Mouse (Mus musculus) stomach, postnatal 0 days (tissue): Measurements from ENCODE around the gene Slc22a23. TPM values are rescaled to one million over a fixed set of nuclear protein-coding genes. Genes with fewer than 3 reads are reported as not detected.
A peak's percentile ranks its signal among the peaks of the same experiment; 100 is the strongest.

Experiments used
- ATAC-seq: fragments of 200-750 bp; cut with Nextera tagmentation; 2 replicates; pipeline ENCODE4 v1.8.0; 2017; ENCODE audit not compliant: low FRiP score, low TSS enrichment
- DNase-seq: peaks from one replicate; pipeline ENCODE4 v3.0.0-alpha.2; 2016; ENCODE audit warnings: low spot score
- H3K27ac ChIP-seq: fragments of 300-500 bp; sonication (generic); replicated peaks from 2 replicates; pipeline ENCODE4 v1.5.1; 2014; ENCODE audit warnings: mild to moderate bottlenecking, control low read depth
- H3K27me3 ChIP-seq: fragments of 300-500 bp; sonication (generic); 2 replicates; pipeline ENCODE4 v1.6.1; 2014; ENCODE audit warnings: low read length; ENCODE audit not compliant: control insufficient read depth, insufficient read depth
- H3K36me3 ChIP-seq: fragments of 300-500 bp; sonication (generic); 2 replicates; pipeline ENCODE4 v1.6.1; 2014; ENCODE audit warnings: low read length, mixed read lengths; ENCODE audit not compliant: control insufficient read depth, insufficient read depth
- H3K4me1 ChIP-seq: fragments of 300-500 bp; sonication (generic); replicated peaks from 2 replicates; pipeline ENCODE4 v1.6.1; 2014; ENCODE audit warnings: antibody characterized with exemption; ENCODE audit not compliant: control insufficient read depth, insufficient read depth
- H3K4me2 ChIP-seq: fragments of 300-500 bp; sonication (generic); replicated peaks from 2 replicates; pipeline ENCODE4 v1.6.1; 2014; ENCODE audit warnings: low read depth, mild to moderate bottlenecking, control low read depth, moderate library complexity
- H3K4me3 ChIP-seq: fragments of 300-500 bp; sonication (generic); 2 replicates; pipeline ENCODE4 v1.5.1; 2014; ENCODE audit warnings: low read depth, low read length, control low read depth
- H3K9ac ChIP-seq: fragments of 300-500 bp; sonication (generic); 2 replicates; pipeline ENCODE4 v1.6.1; 2014; ENCODE audit warnings: mild to moderate bottlenecking, low read length, control low read depth, mixed read lengths
- H3K9me3 ChIP-seq: fragments of 300-500 bp; sonication (generic); 2 replicates; pipeline ENCODE4 v1.6.1; 2016; ENCODE audit warnings: low read length; ENCODE audit not compliant: control insufficient read depth
- CTCF ChIP-seq: IDR thresholded peaks from 2 replicates; pipeline ENCODE4 v1.5.1; 2016; ENCODE audit warnings: antibody characterized with exemption, low read depth, mild to moderate bottlenecking, moderate library complexity
- EP300 ChIP-seq: optimal IDR thresholded peaks from 2 replicates; pipeline ENCODE3; 2016; ENCODE audit warnings: antibody characterized with exemption
- WGBS: fragments of 180-500 bp; shearing (Covaris S2); extraction: QIAGEN DNeasy Blood & Tissue Kit; methylation state at CpG from one replicate; pipeline ENCODE4 v1.1.7; 2014; 5-methylcytosine and 5-hydroxymethylcytosine counted together
- polyA plus RNA-seq: library from polyadenylated mRNA; unstranded; fragments of >200 nt; fragmentation: Nextera tagmentation; extraction: Ambion mirVana; gene quantifications from 2 replicates; pipeline ENCODE4 v1.2.1, GENCODE M21; 2015

Slc22a23 gene
- polyA plus RNA-seq, 1 experiment from 2014 or later = 6.9 TPM

- H3K27me3 ChIP-seq = no peaks in the 10 kb centered on the region
- ATAC-seq = no peak
- no peak overlapping the region for H3K9ac ChIP-seq
- H3K36me3 ChIP-seq = no peaks in the 10 kb centered on the region
- H3K4me2 ChIP-seq = no peak overlapping the region
- whole genome bisulfite sequencing = 45% methylated on average over 3 of the region's 3 CpGs
- H3K9me3 ChIP-seq = no peaks in the 10 kb centered on the region
- H3K4me1 ChIP-seq = no peaks in the 10 kb centered on the region
- peak overlapping the region; percentile 45; the same call in 1 of the 2 replicates for H3K27ac ChIP-seq
- TF ChIP-seq CTCF = no peak
- no peak overlapping the region for H3K4me3 ChIP-seq
- no peak for DNase-seq
Measured at GRCm38 (mm10) chr13:34308604-34308927, 36.4 kb downstream of the Slc22a23 start.

GRCm38 (mm10) chr13:34307696-34308603 lies 37.0 kb downstream of the Slc22a23 start:
- ATAC-seq = peak; percentile 62
- no peak overlapping the region for H3K4me2 ChIP-seq
- TF ChIP-seq CTCF = no peak
- H3K4me3 ChIP-seq = no peak overlapping the region
- H3K9ac ChIP-seq = no peak overlapping the region
- H3K36me3 ChIP-seq = no peaks in the 10 kb centered on the region
- no peaks in the 10 kb centered on the region for H3K27me3 ChIP-seq
- peak overlapping the region; percentile 45; the same call in 1 of the 2 replicates for H3K27ac ChIP-seq
- no peaks in the 10 kb centered on the region for H3K9me3 ChIP-seq
- peak; percentile 32 for DNase-seq
- no peaks in the 10 kb centered on the region for H3K4me1 ChIP-seq
- 54% methylated on average over 7 of the region's 7 CpGs for WGBS

- Histone ChIP-seq H3K27me3 (no peaks in the 10 kb centered on the region), H3K27ac (no peak overlapping the region), H3K4me1 (no peaks in the 10 kb centered on the region), H3K4me2 (no peak overlapping the region), H3K36me3 (no peaks in the 10 kb centered on the region), H3K4me3 (no peak overlapping the region), H3K9me3 (no peaks in the 10 kb centered on the region), H3K9ac (no peak overlapping the region)
- DNase-seq (no peak), ATAC-seq (no peak)
- TF ChIP-seq CTCF = no peak
- TF ChIP-seq EP300 = no peak
- 86% methylated on average over 2 of the region's 2 CpGs for WGBS
Measured at GRCm38 (mm10) chr13:34305964-34306671, 38.9 kb downstream of the Slc22a23 start.

GRCm38 (mm10) chr13:34304896-34305295 lies 40.1 kb downstream of the Slc22a23 start:
- no peaks in the 10 kb centered on the region for H3K27me3 ChIP-seq
- WGBS = 71% methylated on average over 3 of the region's 3 CpGs
- ATAC-seq (peak; percentile 90), DNase-seq (peak; percentile 76)
- no peak overlapping the region for H3K4me3 ChIP-seq
- H3K4me2 ChIP-seq = no peak overlapping the region
- H3K4me1 ChIP-seq = no peaks in the 10 kb centered on the region
- no peaks in the 10 kb centered on the region for H3K36me3 ChIP-seq
- no peak overlapping the region for H3K9ac ChIP-seq
- H3K9me3 ChIP-seq = no peaks in the 10 kb centered on the region
- peak overlapping the region; percentile 49; the same call in 1 of the 2 replicates for H3K27ac ChIP-seq
- no peak for TF ChIP-seq CTCF
- no peak for TF ChIP-seq EP300

GRCm38 (mm10) chr13:34303386-34304016 lies 41.5 kb downstream of the Slc22a23 start:
- H3K9me3 ChIP-seq = no peaks in the 10 kb centered on the region
- H3K4me2 ChIP-seq = no peak overlapping the region
- no peak overlapping the region for H3K27ac ChIP-seq
- no peaks in the 10 kb centered on the region for H3K36me3 ChIP-seq
- no peak overlapping the region for H3K4me3 ChIP-seq
- TF ChIP-seq CTCF = no peak
- TF ChIP-seq EP300 = no peak
- WGBS = 49% methylated on average over 6 of the region's 6 CpGs
- ATAC-seq (no peak), DNase-seq (no peak)
- no peak overlapping the region for H3K9ac ChIP-seq
- no peaks in the 10 kb centered on the region for H3K27me3 ChIP-seq
- H3K4me1 ChIP-seq = no peaks in the 10 kb centered on the region
